Mouse (Mus musculus) megakaryocyte, embryonic 14.5 days (primary cell): ENCODE measurements around the gene Cryl1.

ENCODE experiments used
- FLI1 ChIP-seq: IDR thresholded peaks from 2 replicates; pipeline ENCODE4 v1.6.1; 2012; ENCODE audit warnings: low read length, inconsistent platforms, mixed read lengths
- GATA1 ChIP-seq: IDR thresholded peaks from 3 replicates; pipeline ENCODE4 v1.6.1; 2012; ENCODE audit warnings: mixed read lengths, low read length, inconsistent platforms, borderline replicate concordance

DNA sequence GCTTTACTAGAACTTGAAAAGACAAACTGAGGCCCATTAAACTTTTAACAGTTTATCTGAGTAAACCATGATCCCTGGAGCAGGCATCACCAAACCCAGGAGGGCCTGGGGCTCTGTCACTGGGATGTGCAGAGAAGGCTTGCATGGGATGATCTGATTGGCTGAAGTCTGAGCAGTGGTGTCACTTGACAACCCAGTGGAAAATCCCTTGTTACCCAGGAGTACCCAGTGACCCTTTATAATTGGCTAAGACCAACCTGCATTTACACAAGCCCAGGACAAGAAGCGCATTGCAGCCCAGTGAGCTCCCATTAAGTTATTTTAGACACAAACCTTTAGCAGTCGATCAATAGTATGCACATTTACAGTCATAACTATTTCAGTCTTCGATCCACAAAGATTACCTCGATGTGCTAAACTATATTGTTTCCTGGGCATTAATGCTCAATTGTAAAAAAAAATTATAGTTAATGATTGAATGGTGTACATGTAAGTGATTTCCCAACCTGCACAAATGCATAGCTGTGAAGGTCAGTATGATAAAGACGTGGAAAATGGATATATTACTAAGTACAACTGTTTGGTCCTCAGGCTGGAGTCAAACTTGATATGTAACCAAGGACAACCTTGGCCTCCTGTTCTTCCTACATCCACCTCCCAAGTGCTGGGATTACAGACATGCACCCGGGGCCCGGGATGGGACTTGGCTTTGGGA, 46.7 kb downstream of the Cryl1 start:
- TF ChIP-seq GATA1 (no peak), FLI1 (no peak)
